Mouse (Mus musculus) gastrocnemius, adult 2 months (tissue): ENCODE measurements around the gene Tcf12. TPM values are rescaled to one million over a fixed set of nuclear protein-coding genes. Genes with fewer than 3 reads are reported as not detected.
A peak's percentile ranks its signal among the peaks of the same experiment; 100 is the strongest.

Source experiments
- DNase-seq: peaks from one replicate; pipeline ENCODE4 v3.0.0; 2022
- H3K27ac ChIP-seq: fragments of 200-600 bp; 2 replicates; pipeline ENCODE4 v1.8.1; 2022; ENCODE audit warnings: mild to moderate bottlenecking
- H3K4me3 ChIP-seq: fragments of 200-600 bp; 2 replicates; pipeline ENCODE4 v1.8.1; 2022; ENCODE audit warnings: mild to moderate bottlenecking, moderate library complexity
- CTCF ChIP-seq: fragments of 200-600 bp; IDR thresholded peaks from 2 replicates; pipeline ENCODE4 v1.8.1; 2022; ENCODE audit warnings: antibody characterized with exemption, mild to moderate bottlenecking, moderate library complexity
- intact Hi-C: fragments of 180-260 bp; cut with DNase I; formaldehyde crosslinking; loops from one replicate; pipeline ENCODE4 v1.15.1; 2025
- long read RNA-seq, 2 experiments: library from polyadenylated mRNA; stranded (forward); transcript quantifications; one replicate each; pipeline ENCODE4 v2.0.0; 2021
- total RNA-seq, 2 experiments: library from RNA; stranded (reverse); gene quantifications; 2 replicates each; pipeline ENCODE4 v1.2.3; 2021

The Tcf12 gene
- total RNA-seq = 10 to 100 TPM; 24.3 to 32.1 TPM
- long read RNA-seq, experiment 1, full-length matches to known transcripts = 9 of 17 reads
- long read RNA-seq, experiment 1, partial matches to known transcripts = 0 of 17 reads
- long read RNA-seq, experiment 1, other reads (novel, unspliced or antisense) = 8 of 17 reads
- long read RNA-seq, experiment 2, full-length matches to known transcripts = 6 of 17 reads
- long read RNA-seq, experiment 2, partial matches to known transcripts = 0 of 17 reads
- long read RNA-seq, experiment 2, other reads (novel, unspliced or antisense) = 11 of 17 reads

DNA sequence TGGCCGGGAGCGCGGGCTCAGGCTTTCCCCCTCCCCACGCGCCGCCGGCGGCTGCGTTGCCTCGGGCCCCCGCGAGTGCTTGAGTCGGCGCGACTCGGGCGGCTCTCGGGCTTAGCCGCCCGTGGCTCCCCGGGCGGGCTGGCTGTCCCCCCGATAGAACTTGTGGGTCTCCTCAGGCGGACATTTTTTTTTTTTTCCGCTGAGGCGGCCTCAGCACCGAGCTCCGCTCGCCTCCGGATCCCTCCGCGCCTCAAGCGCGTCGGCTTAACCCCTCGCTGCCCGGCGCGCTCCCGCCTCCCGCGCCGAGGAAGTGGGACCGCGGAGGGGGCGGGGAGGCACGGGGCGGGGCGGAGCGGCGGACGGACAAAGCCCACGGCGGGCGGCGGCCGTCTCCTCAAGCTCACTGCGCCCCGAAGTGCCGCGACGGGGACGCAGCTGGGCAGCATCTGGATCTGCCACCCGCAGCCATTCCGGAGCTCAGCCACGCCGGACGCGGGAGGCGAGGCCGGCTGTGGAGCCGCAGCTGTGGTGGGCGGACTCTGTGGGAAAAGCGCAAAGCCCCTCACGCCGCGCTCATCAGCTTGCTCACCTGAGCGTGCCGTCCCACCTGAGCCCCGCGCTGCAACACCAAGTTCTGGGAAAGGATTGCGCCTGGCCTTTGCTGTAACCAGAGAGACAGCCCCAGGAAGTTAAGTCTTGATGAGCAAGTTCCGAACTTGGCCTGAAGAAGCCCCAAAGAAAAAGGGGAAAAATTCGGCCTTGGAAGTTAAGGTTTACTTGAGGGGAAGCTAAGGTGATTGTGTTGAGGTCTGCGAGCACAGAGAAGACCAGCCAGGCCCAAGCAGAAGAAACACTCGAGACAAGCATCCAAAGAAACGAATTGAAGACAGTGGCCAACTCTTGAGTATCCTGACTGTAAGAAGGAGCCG, at the start of gene Tcf12:
Tcf12 (minus strand) TSS at position 250 of the 929 bp plus-strand sequence.
- TF ChIP-seq CTCF = no peak

DNA sequence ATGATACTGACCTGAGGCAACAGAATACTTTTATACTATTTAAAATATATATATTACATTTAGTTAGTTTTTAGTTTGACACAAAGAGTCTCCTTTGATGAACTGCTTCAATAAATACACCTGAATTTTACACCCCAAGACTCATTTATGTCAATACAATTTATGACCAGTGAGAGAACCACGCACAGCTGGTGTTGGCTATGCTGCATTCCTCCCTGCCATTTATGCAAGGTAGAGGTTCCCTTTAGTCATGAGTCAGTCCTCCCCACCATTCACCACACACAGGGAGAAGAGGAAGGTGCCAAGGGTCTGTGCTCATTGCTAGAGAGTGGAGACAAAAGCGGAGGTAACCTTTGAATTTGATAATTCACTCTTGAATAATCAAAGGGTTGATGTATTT, 46.7 kb upstream of the Tcf12 start:
- intact Hi-C loops = no loop called here
- H3K4me3 ChIP-seq = no peak overlapping the region
- no peak for DNase-seq
- TF ChIP-seq CTCF = no peak
- no peak overlapping the region for H3K27ac ChIP-seq

More for the DNA sequence above, at the start of gene Tcf12:
- intact Hi-C loops = loop anchor here (1.0 to 5.0 kb wide), 2 partner anchors 21 to 80 kb away; no protein-coding TSS in a partner anchor
- Histone ChIP-seq H3K4me3 (peak within 1 kb of the TSS; percentile 98), H3K27ac (peak within 1 kb of the TSS; percentile 95)
- peak; percentile 91 for DNase-seq

DNA sequence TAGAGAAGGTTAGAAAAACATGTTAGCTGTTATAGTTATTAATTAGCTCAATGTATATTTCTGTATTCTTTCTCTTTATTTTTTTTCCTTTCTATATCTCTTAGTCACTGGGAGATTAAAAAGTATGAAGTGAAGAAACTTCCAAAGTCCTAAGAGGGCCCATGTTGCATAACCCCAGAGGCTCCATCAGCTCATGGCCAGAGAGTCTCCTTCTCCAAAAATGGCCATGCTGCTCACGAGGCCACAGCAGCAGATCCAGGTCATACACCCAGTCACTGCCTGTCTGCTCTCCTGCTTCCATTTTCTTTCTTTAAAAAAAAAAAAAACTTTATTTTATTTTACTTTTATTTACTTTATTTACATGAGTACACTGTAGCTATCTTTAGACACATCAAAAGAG, 45.4 kb upstream of the Tcf12 start:
- TF ChIP-seq CTCF = no peak
- Histone ChIP-seq H3K4me3 (no peak overlapping the region), H3K27ac (no peak overlapping the region)
- DNase-seq = no peak
- intact Hi-C loops = no loop called here

DNA sequence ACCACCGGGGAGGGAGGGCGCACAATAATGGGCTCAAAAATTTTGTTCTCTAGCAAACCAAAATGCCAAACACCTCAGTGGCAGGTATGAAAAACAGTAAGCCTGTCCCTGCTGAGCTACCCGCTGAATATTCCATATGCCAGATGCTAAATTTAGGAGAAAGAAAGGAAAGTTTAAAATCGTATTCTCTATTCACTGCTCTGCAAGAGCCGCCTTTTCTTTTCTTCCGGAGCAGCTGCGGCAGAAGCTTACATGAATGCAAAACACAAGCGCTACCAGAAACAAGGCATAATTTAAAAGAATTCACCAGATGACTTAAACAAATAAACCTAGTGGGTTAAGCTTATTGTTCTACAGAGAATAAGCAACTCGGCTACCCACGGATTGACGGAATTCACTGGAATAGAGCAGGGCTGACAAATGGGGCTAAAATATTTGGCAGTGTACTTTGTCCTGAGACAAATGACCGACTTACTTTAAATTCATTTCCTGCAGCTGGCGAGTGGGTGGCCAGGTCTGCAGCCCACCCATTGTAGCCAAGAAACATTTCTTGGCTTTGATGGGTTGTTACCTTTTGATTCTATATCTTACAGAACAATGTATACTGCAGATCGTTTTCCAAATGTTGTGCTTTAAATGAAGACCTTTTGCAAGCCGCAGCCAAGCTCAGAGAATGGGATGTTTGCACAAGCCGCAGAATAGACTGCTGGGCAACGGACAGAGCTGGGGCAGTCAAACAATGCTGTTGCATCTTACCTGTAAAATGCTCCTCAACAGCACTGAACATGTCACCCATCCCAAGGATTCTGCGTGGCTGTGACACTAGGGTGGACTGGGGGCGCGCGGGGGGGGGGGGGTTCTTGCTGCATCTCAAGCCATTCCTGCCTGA, 43.8 kb upstream of the Tcf12 start:
- Histone ChIP-seq H3K27ac (peak overlapping the region; percentile 24; the same call in 1 of the 2 replicates), H3K4me3 (peak overlapping the region; percentile 60)
- intact Hi-C loops = no loop called here
- no peak for TF ChIP-seq CTCF
- DNase-seq = no peak

DNA sequence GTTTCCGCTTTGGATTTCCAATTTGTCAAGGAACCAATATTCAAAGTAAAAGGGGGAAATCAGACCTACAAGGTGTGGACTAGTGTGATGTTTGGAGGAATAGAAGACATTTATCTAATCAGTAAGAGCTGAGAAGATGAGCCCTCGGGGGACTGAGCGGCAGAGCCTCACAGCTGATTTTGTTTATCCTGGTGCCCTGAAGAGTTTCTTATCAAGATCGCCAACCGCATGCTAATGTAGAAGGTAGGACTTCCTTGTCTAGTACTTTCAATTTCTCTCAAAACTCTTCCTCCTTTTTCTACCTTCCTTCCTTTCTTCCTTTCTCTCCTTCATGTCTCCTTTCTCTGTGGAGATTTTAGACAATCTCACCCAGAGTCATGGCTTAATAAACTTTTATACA, 32.5 kb upstream of the Tcf12 start:
- Histone ChIP-seq H3K4me3 (no peak overlapping the region), H3K27ac (no peak overlapping the region)
- intact Hi-C loops = no loop called here
- TF ChIP-seq CTCF = no peak
- no peak for DNase-seq

DNA sequence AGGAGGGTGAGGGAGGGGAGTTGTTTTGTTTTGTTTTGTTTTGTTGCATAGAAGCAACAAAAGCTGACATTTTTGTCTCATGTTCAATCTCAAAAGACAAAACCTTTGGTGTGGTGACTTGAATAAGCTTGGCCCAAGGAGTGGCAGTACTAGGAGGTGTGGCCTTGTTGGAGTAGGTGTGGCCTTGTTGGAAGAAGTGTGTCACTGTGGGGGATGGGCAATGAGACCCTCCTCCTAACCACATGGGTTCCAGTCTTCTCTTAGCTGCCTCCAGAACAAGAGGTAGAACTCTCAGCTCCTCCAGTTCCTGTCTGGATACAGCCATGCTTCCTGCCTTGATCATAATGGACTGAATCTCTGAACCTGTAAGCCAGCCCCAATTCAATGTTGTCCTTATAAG, 26.2 kb upstream of the Tcf12 start:
- no peak for DNase-seq
- H3K27ac ChIP-seq = no peak overlapping the region
- intact Hi-C loops = no loop called here
- no peak for TF ChIP-seq CTCF
- no peak overlapping the region for H3K4me3 ChIP-seq

DNA sequence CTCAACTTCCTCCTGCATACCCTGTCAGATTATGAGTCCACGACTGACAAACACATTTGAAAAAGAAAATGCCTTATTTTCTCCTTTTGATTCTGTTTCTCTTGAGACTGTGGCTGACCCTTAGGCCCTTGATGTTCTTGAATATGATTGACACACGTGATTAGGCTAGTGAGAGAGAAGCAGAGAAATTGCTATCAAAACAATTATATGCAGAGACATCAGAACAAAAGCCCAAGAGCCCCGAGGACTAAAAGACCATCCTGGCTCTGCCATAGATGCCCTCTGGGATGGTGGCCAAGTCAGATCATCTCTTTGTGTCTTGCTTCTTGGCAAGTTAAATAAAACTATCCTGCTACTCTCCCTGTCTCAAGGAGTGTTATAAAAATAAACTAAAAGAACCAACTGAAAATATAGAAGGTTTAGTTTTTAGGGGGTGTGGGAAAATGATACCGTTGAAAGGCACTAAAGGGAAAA, 22.1 kb upstream of the Tcf12 start:
- intact Hi-C loops = loop anchor here (1.0 to 2.0 kb wide), 2 partner anchors 23 to 49 kb away; partner anchors contain the start of gene Tcf12
- Histone ChIP-seq H3K27ac (peak overlapping the region; percentile 97), H3K4me3 (peak overlapping the region; percentile 77)
- no peak for DNase-seq
- TF ChIP-seq CTCF = no peak

DNA sequence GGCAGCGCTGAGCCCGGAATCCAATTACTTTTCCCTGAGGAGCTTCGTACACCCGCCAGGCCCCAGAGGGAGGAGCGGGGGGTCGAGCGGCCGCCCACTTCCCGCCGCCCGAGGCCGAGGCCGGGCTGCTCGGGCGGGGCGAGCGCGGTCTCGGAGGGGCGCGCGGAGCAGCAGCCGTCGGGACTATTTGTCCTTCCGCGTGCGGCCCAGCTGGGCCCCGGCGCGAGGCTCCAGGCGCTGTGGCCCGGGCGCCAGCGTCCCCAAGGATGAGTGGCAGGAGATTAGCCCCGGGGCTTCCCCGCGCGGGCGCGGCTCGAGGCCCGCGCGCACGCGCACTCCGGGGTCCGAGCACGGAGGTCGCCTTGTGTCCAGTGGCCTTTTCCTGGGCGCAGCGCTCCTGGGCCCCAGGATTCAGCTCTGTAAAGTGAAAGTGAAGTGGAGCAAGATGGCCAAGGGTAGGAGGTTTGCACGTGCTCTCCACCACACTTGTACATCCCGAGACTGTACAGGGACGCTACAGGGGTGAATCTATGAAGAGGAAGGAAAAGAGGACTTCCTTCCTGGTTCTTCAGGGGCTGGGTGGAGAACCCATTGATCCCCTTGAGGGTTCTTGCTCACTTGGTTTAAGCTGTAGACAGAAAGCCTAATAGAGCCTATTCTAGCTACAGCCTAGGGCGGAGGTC, 21.6 kb upstream of the Tcf12 start:
- TF ChIP-seq CTCF = no peak; the same call in 1 of the 2 replicates
- peak; percentile 95 for DNase-seq
- Histone ChIP-seq H3K4me3 (peak overlapping the region; percentile 77), H3K27ac (peak overlapping the region; percentile 97)
- intact Hi-C loops = loop anchor here (1.0 to 2.0 kb wide), 2 partner anchors 22 to 50 kb away; partner anchors contain the start of gene Tcf12

DNA sequence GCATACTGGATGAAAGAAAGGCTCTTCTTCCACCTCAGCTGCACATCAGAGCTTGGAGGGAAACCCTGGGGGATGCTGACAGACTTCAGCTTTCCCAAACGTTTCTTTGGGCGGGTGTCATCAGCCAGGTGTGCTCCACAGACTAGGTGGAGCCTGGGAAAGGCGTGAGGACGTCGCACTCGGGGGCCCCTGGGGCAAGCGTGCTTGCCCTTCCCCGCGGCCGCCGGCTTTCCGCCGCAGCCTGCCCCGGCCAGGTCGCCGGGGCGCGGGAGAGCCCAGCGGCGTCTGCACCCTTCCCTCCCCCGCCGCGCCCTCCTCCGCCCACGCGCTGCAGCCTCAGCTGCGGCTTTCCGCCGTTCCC, 21.0 kb upstream of the Tcf12 start:
- peak overlapping the region; percentile 97 for H3K27ac ChIP-seq
- no peak for TF ChIP-seq CTCF
- peak overlapping the region; percentile 77 for H3K4me3 ChIP-seq
- intact Hi-C loops = loop anchor here (1.0 to 2.0 kb wide), 2 partner anchors 21 to 50 kb away; partner anchors contain the start of gene Tcf12
- no peak for DNase-seq

DNA sequence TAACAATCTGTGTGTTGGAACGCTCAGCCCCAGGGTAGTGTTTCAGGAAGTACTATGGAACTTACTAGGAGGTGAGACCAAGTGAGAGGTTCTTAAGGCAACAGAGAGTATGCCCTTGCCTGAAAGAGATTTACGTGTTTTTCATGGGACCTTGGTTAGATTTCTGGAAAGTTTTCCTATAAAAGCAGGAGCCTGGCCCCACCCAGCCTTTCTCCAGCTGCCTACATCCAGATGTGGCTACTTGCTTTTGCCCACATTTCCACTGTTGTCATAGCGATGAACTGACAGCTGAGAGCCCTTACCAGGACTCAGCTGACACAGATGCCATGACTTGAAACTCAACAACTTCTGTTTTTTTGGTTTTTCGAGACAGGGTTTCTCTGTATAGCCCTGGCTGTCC, 18.2 kb upstream of the Tcf12 start:
- no peak for TF ChIP-seq CTCF

DNA sequence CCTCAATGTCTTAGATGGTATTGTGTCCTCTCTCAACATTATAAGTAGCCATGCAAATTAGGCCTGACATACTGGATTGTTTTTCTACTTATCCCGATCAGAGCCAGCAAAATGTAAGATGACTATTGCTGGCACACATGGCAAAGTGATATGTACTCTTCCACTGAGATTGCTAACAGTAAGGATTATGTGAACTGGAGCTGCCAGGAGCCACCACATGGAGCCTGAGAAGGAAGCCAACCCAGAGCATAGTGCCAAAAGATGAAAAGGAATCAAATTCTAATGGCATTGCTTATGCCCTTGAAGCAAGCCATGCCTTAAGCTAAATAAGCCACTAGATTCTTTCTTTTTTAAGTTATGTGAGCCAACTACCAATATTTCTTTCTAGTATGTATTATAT, 13.8 kb upstream of the Tcf12 start:
- intact Hi-C loops = no loop called here

More for the DNA sequence above, 18.2 kb upstream of the Tcf12 start:
- H3K27ac ChIP-seq = no peak overlapping the region
- DNase-seq = no peak
- intact Hi-C loops = no loop called here
- no peak overlapping the region for H3K4me3 ChIP-seq

More for the DNA sequence above, 13.8 kb upstream of the Tcf12 start:
- peak; percentile 24 for DNase-seq
- TF ChIP-seq CTCF = no peak
- H3K4me3 ChIP-seq = no peak overlapping the region
- peak overlapping the region; percentile 70 for H3K27ac ChIP-seq
